Mouse (Mus musculus): ENCODE data around the gene Plekhm3. TPM values are rescaled to one million over a fixed set of nuclear protein-coding genes. Genes with fewer than 3 reads are reported as not detected.

The Plekhm3 gene
- polyA plus RNA-seq, 1 experiment: 2.7 TPM

GRCm38 (mm10) chr1:64787701-64788515 lies 168.7 kb downstream of the Plekhm3 start:
- no peaks in the 10 kb centered on the region for H3K27me3 ChIP-seq (ENCODE audit: control insufficient read depth, insufficient read depth, low read length)
- TF ChIP-seq POLR2A (IDR thresholded peaks at IDR 0.05; ENCODE audit: control insufficient read depth, low read depth, low read length) (no peak), CTCF (IDR thresholded peaks at IDR 0.05; ENCODE audit: control insufficient read depth, insufficient read depth, insufficient replicate concordance, low read depth, low read length) (no peak)
- no peak overlapping the region for H3K4me3 ChIP-seq (ENCODE audit: control insufficient read depth, low read depth, low read length)
- H3K27ac ChIP-seq (ENCODE audit: control insufficient read depth, insufficient read depth, low read depth, low read length): no peak overlapping the region
- no peaks in the 10 kb centered on the region for H3K4me1 ChIP-seq (ENCODE audit: control insufficient read depth, insufficient read depth, low read length)
- no peaks in the 10 kb centered on the region for H3K36me3 ChIP-seq (ENCODE audit: control insufficient read depth, insufficient read depth, low read length)

- Histone ChIP-seq H3K36me3 (ENCODE audit: control insufficient read depth, insufficient read depth, low read length) (no peaks in the 10 kb centered on the region), H3K4me1 (ENCODE audit: control insufficient read depth, insufficient read depth, low read length) (no peaks in the 10 kb centered on the region), H3K4me3 (ENCODE audit: control insufficient read depth, low read depth, low read length) (no peak overlapping the region), H3K27me3 (ENCODE audit: control insufficient read depth, insufficient read depth, low read length) (no peaks in the 10 kb centered on the region), H3K27ac (ENCODE audit: control insufficient read depth, insufficient read depth, low read depth, low read length) (no peak overlapping the region)
- TF ChIP-seq POLR2A (IDR thresholded peaks at IDR 0.05; ENCODE audit: control insufficient read depth, low read depth, low read length): no peak
- no peak for TF ChIP-seq CTCF (IDR thresholded peaks at IDR 0.05; ENCODE audit: control insufficient read depth, insufficient read depth, insufficient replicate concordance, low read depth, low read length)
Measured at GRCm38 (mm10) chr1:64779863-64780262, 176.8 kb downstream of the Plekhm3 start.

- H3K4me1 ChIP-seq (ENCODE audit: control insufficient read depth, insufficient read depth, low read length): no peaks in the 10 kb centered on the region
- H3K27ac ChIP-seq (ENCODE audit: control insufficient read depth, insufficient read depth, low read depth, low read length): no peak overlapping the region
- H3K4me3 ChIP-seq (ENCODE audit: control insufficient read depth, low read depth, low read length): no peak overlapping the region
- TF ChIP-seq CTCF (IDR thresholded peaks at IDR 0.05; ENCODE audit: control insufficient read depth, insufficient read depth, insufficient replicate concordance, low read depth, low read length): no peak
- no peak for TF ChIP-seq POLR2A (IDR thresholded peaks at IDR 0.05; ENCODE audit: control insufficient read depth, low read depth, low read length)
- no peaks in the 10 kb centered on the region for H3K27me3 ChIP-seq (ENCODE audit: control insufficient read depth, insufficient read depth, low read length)
- H3K36me3 ChIP-seq (ENCODE audit: control insufficient read depth, insufficient read depth, low read length): no peaks in the 10 kb centered on the region
Measured at GRCm38 (mm10) chr1:64779415-64779814, 177.2 kb downstream of the Plekhm3 start.

GRCm38 (mm10) chr1:64773305-64773704 lies 183.3 kb downstream of the Plekhm3 start:
- Histone ChIP-seq H3K27ac (ENCODE audit: control insufficient read depth, insufficient read depth, low read depth, low read length) (no peak overlapping the region), H3K4me1 (ENCODE audit: control insufficient read depth, insufficient read depth, low read length) (no peaks in the 10 kb centered on the region), H3K36me3 (ENCODE audit: control insufficient read depth, insufficient read depth, low read length) (no peaks in the 10 kb centered on the region), H3K27me3 (ENCODE audit: control insufficient read depth, insufficient read depth, low read length) (no peaks in the 10 kb centered on the region), H3K4me3 (ENCODE audit: control insufficient read depth, low read depth, low read length) (no peak overlapping the region)
- no peak for TF ChIP-seq CTCF (IDR thresholded peaks at IDR 0.05; ENCODE audit: control insufficient read depth, insufficient read depth, insufficient replicate concordance, low read depth, low read length)

- no peak overlapping the region for H3K4me3 ChIP-seq (ENCODE audit: control insufficient read depth, low read depth, low read length)
- TF ChIP-seq POLR2A (IDR thresholded peaks at IDR 0.05; ENCODE audit: control insufficient read depth, low read depth, low read length): no peak
- H3K36me3 ChIP-seq (ENCODE audit: control insufficient read depth, insufficient read depth, low read length): no peaks in the 10 kb centered on the region
- H3K27ac ChIP-seq (ENCODE audit: control insufficient read depth, insufficient read depth, low read depth, low read length): no peak overlapping the region
- H3K4me1 ChIP-seq (ENCODE audit: control insufficient read depth, insufficient read depth, low read length): no peaks in the 10 kb centered on the region
- H3K27me3 ChIP-seq (ENCODE audit: control insufficient read depth, insufficient read depth, low read length): no peaks in the 10 kb centered on the region
Measured at GRCm38 (mm10) chr1:64770169-64770568, 186.5 kb downstream of the Plekhm3 start.

GRCm38 (mm10) chr1:64761646-64762045 lies 195.0 kb downstream of the Plekhm3 start:
- H3K36me3 ChIP-seq (ENCODE audit: control insufficient read depth, insufficient read depth, low read length): no peaks in the 10 kb centered on the region
- no peaks in the 10 kb centered on the region for H3K4me1 ChIP-seq (ENCODE audit: control insufficient read depth, insufficient read depth, low read length)
- no peak for TF ChIP-seq CTCF (IDR thresholded peaks at IDR 0.05; ENCODE audit: control insufficient read depth, insufficient read depth, insufficient replicate concordance, low read depth, low read length)
- no peaks in the 10 kb centered on the region for H3K27me3 ChIP-seq (ENCODE audit: control insufficient read depth, insufficient read depth, low read length)
- H3K4me3 ChIP-seq (ENCODE audit: control insufficient read depth, low read depth, low read length): no peak overlapping the region
- no peak overlapping the region for H3K27ac ChIP-seq (ENCODE audit: control insufficient read depth, insufficient read depth, low read depth, low read length)

GRCm38 (mm10) chr1:64757766-64758165 lies 198.9 kb downstream of the Plekhm3 start:
- Histone ChIP-seq H3K27ac (ENCODE audit: control insufficient read depth, insufficient read depth, low read depth, low read length) (no peak overlapping the region), H3K27me3 (ENCODE audit: control insufficient read depth, insufficient read depth, low read length) (no peaks in the 10 kb centered on the region), H3K4me3 (ENCODE audit: control insufficient read depth, low read depth, low read length) (no peak overlapping the region), H3K4me1 (ENCODE audit: control insufficient read depth, insufficient read depth, low read length) (no peaks in the 10 kb centered on the region; the same call in 1 of the 2 replicates), H3K36me3 (ENCODE audit: control insufficient read depth, insufficient read depth, low read length) (no peaks in the 10 kb centered on the region)
- TF ChIP-seq POLR2A (IDR thresholded peaks at IDR 0.05; ENCODE audit: control insufficient read depth, low read depth, low read length): no peak
- no peak for TF ChIP-seq CTCF (IDR thresholded peaks at IDR 0.05; ENCODE audit: control insufficient read depth, insufficient read depth, insufficient replicate concordance, low read depth, low read length)

Data from testis, adult 2 months (tissue).